ENCODE assay signal across 7 mouse cellular contexts in genomic region chr5:92602691-92603690, GRCm38 (mm10). TPM values are rescaled to one million over a fixed set of nuclear protein-coding genes. Genes with fewer than 3 reads are reported as not detected.
A peak's percentile ranks its signal among the peaks of the same experiment; 100 is the strongest.
DNase-seq lines count a peak whose midpoint lies in the region; ATAC-seq and TF ChIP-seq lines count a peak whose summit lies in the region.

Gene Stbd1 (plus strand): TSS chr5:92603041.

- peaks cover 1% of the 10 kb centered on the region; the same call in 1 of the 2 replicates for H3K79me2 ChIP-seq in MEL (ENCODE audit: control insufficient read depth, insufficient read depth, low read length, poor library complexity)

- H3K4me3 ChIP-seq in MEL (ENCODE audit: control insufficient read depth in 1 of 2, insufficient read depth in 1 of 2, low read depth in 2 of 2, low read length in 2 of 2): peak within 1 kb of the TSS; percentile 74 to 89
- peak within 1 kb of the TSS; percentile 73 for H3K4me3 ChIP-seq in hindbrain, embryonic 14.5 days (replicated peaks; ENCODE audit: low read length)
- peak within 1 kb of the TSS; percentile 69 for H3K4me3 ChIP-seq in limb, embryonic 14.5 days (replicated peaks; ENCODE audit: low read length)
- H3K4me3 ChIP-seq in midbrain, embryonic 14.5 days (replicated peaks; ENCODE audit: low read depth, low read length): peak within 1 kb of the TSS; percentile 63

- peak within 1 kb of the TSS; percentile 99 for H3K4me2 ChIP-seq in hindbrain, embryonic 14.5 days (replicated peaks)
- H3K4me2 ChIP-seq in limb, embryonic 14.5 days (replicated peaks; ENCODE audit: low read depth, low read length, severe bottlenecking): peak within 1 kb of the TSS; percentile 91
- peak within 1 kb of the TSS; percentile 97 for H3K4me2 ChIP-seq in midbrain, embryonic 14.5 days (ENCODE audit: low read length)

- ATAC-seq in hindbrain, embryonic 14.5 days (ENCODE audit: low FRiP score): peak; percentile 88
- peak; percentile 89 for ATAC-seq in limb, embryonic 14.5 days (ENCODE audit: low FRiP score, low read depth)
- ATAC-seq in midbrain, embryonic 14.5 days (ENCODE audit: low FRiP score, low TSS enrichment): peak; percentile 85

- 0 out of 4 replicates have a peak, but pooled peaks cover 0 to 2% of the 10 kb centered on the region in 2 experiments for H3K36me3 ChIP-seq in MEL (ENCODE audit: control insufficient read depth in 1 of 2, insufficient read depth in 2 of 2, low read length in 2 of 2)
- no peaks in the 10 kb centered on the region for H3K36me3 ChIP-seq in hindbrain, embryonic 14.5 days (replicated peaks; ENCODE audit: control insufficient read depth, insufficient read depth)
- no peaks in the 10 kb centered on the region for H3K36me3 ChIP-seq in limb, embryonic 14.5 days (ENCODE audit: control insufficient read depth, insufficient read depth, low read length)
- no peaks in the 10 kb centered on the region for H3K36me3 ChIP-seq in midbrain, embryonic 14.5 days (ENCODE audit: control insufficient read depth, insufficient read depth, low read length)

- TF ChIP-seq RAD21 in MEL (IDR thresholded peaks at IDR 0.05; ENCODE audit: low read depth, low read length): no peak

- H3K4me1 ChIP-seq in MEL (ENCODE audit: control insufficient read depth in 1 of 2, insufficient read depth in 2 of 2, low read length in 2 of 2): no peaks in the 10 kb centered on the region
- H3K4me1 ChIP-seq in hindbrain, embryonic 14.5 days (replicated peaks; ENCODE audit: control insufficient read depth, insufficient read depth, low read length): peaks cover 7% of the 10 kb centered on the region; the same call in 1 of the 2 replicates
- H3K4me1 ChIP-seq in limb, embryonic 14.5 days (ENCODE audit: control insufficient read depth, insufficient read depth, low read length): peaks cover 8% of the 10 kb centered on the region; the same call in 1 of the 2 replicates
- H3K4me1 ChIP-seq in midbrain, embryonic 14.5 days (ENCODE audit: control insufficient read depth, insufficient read depth, low read length): no peaks in the 10 kb centered on the region

- under 1% methylated on average over 69 of the region's 69 CpGs for WGBS in hindbrain, embryonic 14.5 days
- WGBS in limb, embryonic 14.5 days: under 1% methylated on average over 51 of the region's 69 CpGs
- under 1% methylated on average over 64 of the region's 69 CpGs for WGBS in midbrain, embryonic 14.5 days

- H3K27me3 ChIP-seq in MEL (ENCODE audit: control insufficient read depth in 1 of 2, insufficient read depth in 2 of 2, low read length in 2 of 2): peaks cover 0 to 1% of the 10 kb centered on the region in 2 experiments; a peak in 3 of 4 replicates
- H3K27me3 ChIP-seq in hindbrain, embryonic 14.5 days (ENCODE audit: control insufficient read depth, insufficient read depth, low read length): no peaks in the 10 kb centered on the region
- H3K27me3 ChIP-seq in limb, embryonic 14.5 days (ENCODE audit: control insufficient read depth, insufficient read depth, low read length): no peaks in the 10 kb centered on the region
- no peaks in the 10 kb centered on the region for H3K27me3 ChIP-seq in midbrain, embryonic 14.5 days (ENCODE audit: control insufficient read depth, insufficient read depth, low read length)

- H3K9ac ChIP-seq in MEL (ENCODE audit: control insufficient read depth, low read depth, low read length, poor library complexity, severe bottlenecking): peak within 1 kb of the TSS; percentile 75
- H3K9ac ChIP-seq in hindbrain, embryonic 14.5 days: peak within 1 kb of the TSS; percentile 70
- H3K9ac ChIP-seq in limb, embryonic 14.5 days (ENCODE audit: low read depth, low read length, severe bottlenecking): peak within 1 kb of the TSS; percentile 73
- H3K9ac ChIP-seq in midbrain, embryonic 14.5 days (replicated peaks; ENCODE audit: low read length): peak within 1 kb of the TSS; percentile 56

- no peak within 1 kb of the TSS for H3K27ac ChIP-seq in MEL (ENCODE audit: control insufficient read depth, low read depth, low read length)
- H3K27ac ChIP-seq in hindbrain, embryonic 14.5 days: no peak within 1 kb of the TSS
- no peak within 1 kb of the TSS; the same call in 1 of the 2 replicates for H3K27ac ChIP-seq in limb, embryonic 14.5 days (replicated peaks; ENCODE audit: low read depth, low read length)
- no peak within 1 kb of the TSS for H3K27ac ChIP-seq in midbrain, embryonic 14.5 days (replicated peaks; ENCODE audit: low read depth, low read length)

- no peak for TF ChIP-seq CTCF in MEL (IDR thresholded peaks at IDR 0.05 in 2 of 3, conservative IDR thresholded peaks at IDR 0.05 in 1 of 3; ENCODE audit: control insufficient read depth in 1 of 3, insufficient read depth in 1 of 3, low read depth in 2 of 3, low read length in 3 of 3, poor library complexity in 1 of 3, severe bottlenecking in 1 of 3)

- TF ChIP-seq EP300 in MEL (IDR thresholded peaks at IDR 0.05; ENCODE audit: low read depth in 1 of 2, low read length in 2 of 2): no peak

- H3K9me3 ChIP-seq in MEL (replicated peaks; ENCODE audit: insufficient read depth, low read length): no peaks in the 10 kb centered on the region
- no peaks in the 10 kb centered on the region for H3K9me3 ChIP-seq in hindbrain, embryonic 14.5 days (ENCODE audit: control insufficient read depth, low read length)
- H3K9me3 ChIP-seq in limb, embryonic 14.5 days (ENCODE audit: control insufficient read depth, low read length): no peaks in the 10 kb centered on the region
- no peaks in the 10 kb centered on the region for H3K9me3 ChIP-seq in midbrain, embryonic 14.5 days (ENCODE audit: control insufficient read depth, low read length)

- peak; percentile 68 for DNase-seq in MEL (ENCODE audit: low read depth, low spot score)
- DNase-seq in adrenal gland, postnatal 4 days (ENCODE audit: low spot score in 2 of 2): peak; percentile 13 to 14
- DNase-seq in gastrocnemius, adult 18-20 months (ENCODE audit: low spot score): peak; percentile 63
- DNase-seq in hindbrain, embryonic 14.5 days (ENCODE audit: low spot score): peak; percentile 50
- peak; percentile 86 for DNase-seq in limb, embryonic 14.5 days (ENCODE audit: low spot score)
- DNase-seq in midbrain, embryonic 14.5 days: peak; percentile 79
- DNase-seq in spleen, postnatal 10 days (ENCODE audit: low spot score in 2 of 2): peak; percentile 23 to 58

- TF ChIP-seq POLR2A in MEL (IDR thresholded peaks at IDR 0.05; ENCODE audit: control insufficient read depth in 1 of 2, insufficient read depth in 1 of 2, low read depth in 1 of 2, low read length in 2 of 2, poor library complexity in 1 of 2): no peak
- TF ChIP-seq POLR2A in limb, embryonic 14.5 days (IDR thresholded peaks at IDR 0.05; ENCODE audit: borderline replicate concordance, extremely low read depth, insufficient read depth, insufficient read length): no peak

TF ChIP-seq in MEL, 35 proteins besides CTCF, POLR2A, EP300 and RAD21:
- no peak for TF ChIP-seq BHLHE40 (IDR thresholded peaks at IDR 0.05; ENCODE audit: borderline replicate concordance, low read depth, low read length)
- 0 out of 2 replicates have a peak, but pooled peaks have one; percentile 49 for TF ChIP-seq UBTF (IDR thresholded peaks at IDR 0.05; ENCODE audit: borderline replicate concordance, insufficient read depth, low read depth, low read length)

RNA-seq across cellular contexts. Expression of gene Stbd1, which starts in this region (rescaled TPM):
- total RNA-seq in MEL (2012; rRNA removed): 1.4 and 1.5 TPM in 2 replicates
- 1 to 10 TPM in 1 of 2 experiments, not detected in 1; 2.9 TPM for polyA plus RNA-seq in MEL (2012; ENCODE audit: insufficient read depth in 1 of 2, insufficient read length in 2 of 2, low read depth in 1 of 2, low replicate concordance in 2 of 2, missing spikeins in 1 of 2)
- 10 to 100 TPM; 11.3 to 15.8 TPM for total RNA-seq in adrenal gland, postnatal 4 days (2021)
- total RNA-seq in gastrocnemius, adult 18-20 months (2021): 10 to 100 TPM; 38.4 to 40.8 TPM
- 10.3 and 11.7 TPM in 2 replicates for polyA plus RNA-seq in hindbrain, embryonic 14.5 days (2014; fragmentation: Nextera tagmentation; extraction: Ambion mirVana)
- 12.2 and 14.6 TPM in 2 replicates for polyA plus RNA-seq in limb, embryonic 14.5 days (2012; rRNA removed)
- polyA plus RNA-seq in limb, embryonic 14.5 days (2014; fragmentation: Nextera tagmentation; extraction: Ambion mirVana): 21.7 and 27.8 TPM in 2 replicates
- 4.4 and 5.7 TPM in 2 replicates for polyA plus RNA-seq in midbrain, embryonic 14.5 days (2014; fragmentation: Nextera tagmentation; extraction: Ambion mirVana)

Comparison
In these comparisons a context has a peak if more than half of its experiments do, and no peak if none do; other contexts are left out.
1. DNase-seq: peak in every context shown above with its lines; median percentile 86 in limb, embryonic 14.5 days; 79 in midbrain, embryonic 14.5 days; 68 in MEL; 63 in gastrocnemius, adult 18-20 months; 50 in hindbrain, embryonic 14.5 days; 40 in spleen, postnatal 10 days; 14 in adrenal gland, postnatal 4 days.